8 mouse cellular contexts compared by ENCODE assay signal in genomic region chr4:132732148-132732684, GRCm38 (mm10). TPM values are rescaled to one million over a fixed set of nuclear protein-coding genes. Genes with fewer than 3 reads are reported as not detected.
DNase-seq lines count a peak whose midpoint lies in the region; ATAC-seq and TF ChIP-seq lines count a peak whose summit lies in the region.

TSS of gene Xkr8 (minus strand) at chr4:132732546.

- 1% methylated on average over 33 of the region's 34 CpGs for WGBS in forebrain, embryonic 16.5 days

- peak within 1 kb of the TSS; percentile 67 to 78 for H3K4me3 ChIP-seq in MEL (ENCODE audit: control insufficient read depth in 1 of 2, insufficient read depth in 1 of 2, low read depth in 2 of 2, low read length in 2 of 2)
- peak within 1 kb of the TSS; percentile 65 for H3K4me3 ChIP-seq in forebrain, embryonic 16.5 days (replicated peaks; ENCODE audit: low read length)
- H3K4me3 ChIP-seq in layer of hippocampus, adult 2 months = peak within 1 kb of the TSS; percentile 54

- no peak within 1 kb of the TSS for H3K27ac ChIP-seq in MEL (ENCODE audit: control insufficient read depth, low read depth, low read length)
- H3K27ac ChIP-seq in forebrain, embryonic 16.5 days (ENCODE audit: low read length) = no peak within 1 kb of the TSS
- H3K27ac ChIP-seq in layer of hippocampus, adult 2 months = peak within 1 kb of the TSS; percentile 51; the same call in 1 of the 2 replicates

- no peak for TF ChIP-seq CTCF in MEL (IDR thresholded peaks at IDR 0.05 in 2 of 3, conservative IDR thresholded peaks at IDR 0.05 in 1 of 3; ENCODE audit: control insufficient read depth in 1 of 3, insufficient read depth in 1 of 3, low read depth in 2 of 3, low read length in 3 of 3, poor library complexity in 1 of 3, severe bottlenecking in 1 of 3)
- 0 out of 2 replicates have a peak, but pooled peaks have one; percentile 14 for TF ChIP-seq CTCF in layer of hippocampus, adult 2 months (conservative IDR thresholded peaks at IDR 0.05)

- peak; percentile 88 for DNase-seq in MEL (ENCODE audit: low read depth, low spot score)
- DNase-seq in cerebellum, adult 18-20 months = peak; percentile 88
- peak; percentile 88 to 93 for DNase-seq in heart, postnatal 36 days
- peak; percentile 54 to 65 for DNase-seq in layer of hippocampus, adult 2 months (ENCODE audit: low spot score in 2 of 2)
- peak; percentile 95 for DNase-seq in lung, postnatal 10 days
- DNase-seq in ovary, postnatal 14 days (ENCODE audit: low spot score) = peak; percentile 82
- DNase-seq in thymus, postnatal 25 days = peak; percentile 89

- H3K4me2 ChIP-seq in forebrain, embryonic 16.5 days (ENCODE audit: low read length) = peak within 1 kb of the TSS; percentile 89

- peak; percentile 46 to 66; a peak in 1 of 4 replicates for TF ChIP-seq POLR2A in MEL (IDR thresholded peaks at IDR 0.05; ENCODE audit: control insufficient read depth in 1 of 2, insufficient read depth in 1 of 2, low read depth in 1 of 2, low read length in 2 of 2, poor library complexity in 1 of 2)

- intact Hi-C loops in heart, postnatal 36 days (cut with DNase I) = loop anchor here (2.0 kb wide), 1 partner anchor 35 kb away; no protein-coding TSS in a partner anchor

- peak within 1 kb of the TSS; percentile 59 for H3K9ac ChIP-seq in MEL (ENCODE audit: control insufficient read depth, low read depth, low read length, poor library complexity, severe bottlenecking)
- H3K9ac ChIP-seq in forebrain, embryonic 16.5 days (replicated peaks; ENCODE audit: low read depth, low read length) = peak within 1 kb of the TSS; percentile 65

- no peaks in the 10 kb centered on the region for H3K27me3 ChIP-seq in MEL (ENCODE audit: control insufficient read depth in 1 of 2, insufficient read depth in 2 of 2, low read length in 2 of 2)
- H3K27me3 ChIP-seq in forebrain, embryonic 16.5 days (replicated peaks; ENCODE audit: control insufficient read depth, insufficient read depth, low read length) = no peaks in the 10 kb centered on the region

- H3K36me3 ChIP-seq in MEL (ENCODE audit: control insufficient read depth in 1 of 2, insufficient read depth in 2 of 2, low read length in 2 of 2) = peaks cover 0 to 14% of the 10 kb centered on the region in 2 experiments; a peak in 2 of 4 replicates
- H3K36me3 ChIP-seq in forebrain, embryonic 16.5 days (ENCODE audit: control insufficient read depth, insufficient read depth) = no peaks in the 10 kb centered on the region

- TF ChIP-seq EP300 in MEL (IDR thresholded peaks at IDR 0.05; ENCODE audit: low read depth in 1 of 2, low read length in 2 of 2) = no peak

- peak; percentile 96 for ATAC-seq in forebrain, embryonic 16.5 days

- H3K79me2 ChIP-seq in MEL (ENCODE audit: control insufficient read depth, insufficient read depth, low read length, poor library complexity) = no peaks in the 10 kb centered on the region

- no peak; the same call in 1 of the 2 replicates for TF ChIP-seq RAD21 in MEL (IDR thresholded peaks at IDR 0.05; ENCODE audit: low read depth, low read length)

- no peaks in the 10 kb centered on the region for H3K9me3 ChIP-seq in MEL (replicated peaks; ENCODE audit: insufficient read depth, low read length)
- no peaks in the 10 kb centered on the region for H3K9me3 ChIP-seq in forebrain, embryonic 16.5 days (ENCODE audit: control insufficient read depth, low read length)

- peaks cover 0 to 21% of the 10 kb centered on the region in 2 experiments for H3K4me1 ChIP-seq in MEL (ENCODE audit: control insufficient read depth in 1 of 2, insufficient read depth in 2 of 2, low read length in 2 of 2)
- peaks cover 9% of the 10 kb centered on the region for H3K4me1 ChIP-seq in forebrain, embryonic 16.5 days (replicated peaks; ENCODE audit: control insufficient read depth, insufficient read depth, low read length)

TF ChIP-seq in MEL, 35 proteins besides CTCF, POLR2A, EP300 and RAD21:
- TF ChIP-seq TBP (IDR thresholded peaks at IDR 0.05; ENCODE audit: low read depth, low read length) (no peak), RCOR1 (IDR thresholded peaks at IDR 0.05; ENCODE audit: low read depth, low read length) (no peak), SIN3A (IDR thresholded peaks at IDR 0.05; ENCODE audit: low read length) (peak; percentile 76), KAT2A (conservative IDR thresholded peaks at IDR 0.05; ENCODE audit: low read depth, low read length) (no peak), CHD1 (IDR thresholded peaks at IDR 0.05; ENCODE audit: low read depth, low read length) (no peak), TAL1 (IDR thresholded peaks at IDR 0.05; ENCODE audit: low read length) (no peak), MYB (IDR thresholded peaks at IDR 0.05; ENCODE audit: low read depth, low read length) (no peak), E2F4 (IDR thresholded peaks at IDR 0.05; ENCODE audit: borderline replicate concordance, low read depth, low read length) (no peak), MXI1 (IDR thresholded peaks at IDR 0.05; ENCODE audit: low read depth, low read length) (peak; percentile 81), GABPA (IDR thresholded peaks at IDR 0.05; ENCODE audit: low read depth, low read length) (no peak), NRF1 (IDR thresholded peaks at IDR 0.05; ENCODE audit: insufficient read depth, low read depth, low read length, poor library complexity, severe bottlenecking) (no peak), SMC3 (IDR thresholded peaks at IDR 0.05; ENCODE audit: low read depth, low read length) (no peak), ZMIZ1 (IDR thresholded peaks at IDR 0.05; ENCODE audit: low read depth, low read length) (0 out of 2 replicates have a peak, but pooled peaks have one; percentile 46), TCF12 (IDR thresholded peaks at IDR 0.05; ENCODE audit: low read depth, low read length) (0 out of 2 replicates have a peak, but pooled peaks have one; percentile 20), POLR2AphosphoS5 (IDR thresholded peaks at IDR 0.05; ENCODE audit: borderline replicate concordance, low read depth, low read length) (no peak), USF1 (IDR thresholded peaks at IDR 0.05; ENCODE audit: low read depth, low read length) (no peak), MAX (IDR thresholded peaks at IDR 0.05; ENCODE audit: low read length) (peak; percentile 50), JUND (IDR thresholded peaks at IDR 0.05; ENCODE audit: low read depth, low read length) (no peak), POLR2AphosphoS2 (IDR thresholded peaks at IDR 0.05; ENCODE audit: low read length) (no peak; the same call in 1 of the 2 replicates), GATA1 (IDR thresholded peaks at IDR 0.05; ENCODE audit: low read depth, low read length) (no peak), CHD2 (IDR thresholded peaks at IDR 0.05; ENCODE audit: low read length) (no peak), ETS1 (IDR thresholded peaks at IDR 0.05; ENCODE audit: low read depth, low read length) (no peak), MEF2A (IDR thresholded peaks at IDR 0.05; ENCODE audit: extremely low read depth, insufficient replicate concordance, low read depth, low read length, poor library complexity, severe bottlenecking) (no peak), MYC (IDR thresholded peaks at IDR 0.05; ENCODE audit: low read depth, low read length) (no peak), NELFE (IDR thresholded peaks at IDR 0.05; ENCODE audit: low read depth, low read length) (peak; percentile 64), ZKSCAN1 (IDR thresholded peaks at IDR 0.05; ENCODE audit: low read depth, low read length) (no peak), USF2 (IDR thresholded peaks at IDR 0.05; ENCODE audit: borderline replicate concordance in 1 of 2, insufficient read depth in 1 of 2, low read depth in 1 of 2, low read length in 2 of 2) (no peak), UBTF (IDR thresholded peaks at IDR 0.05; ENCODE audit: borderline replicate concordance, insufficient read depth, low read depth, low read length) (no peak), HCFC1 (IDR thresholded peaks at IDR 0.05; ENCODE audit: low read depth, low read length) (peak; percentile 26; the same call in 1 of the 2 replicates), ZC3H11A (IDR thresholded peaks at IDR 0.05; ENCODE audit: low read depth, low read length) (no peak), ELF1 (IDR thresholded peaks at IDR 0.05; ENCODE audit: low read depth, low read length) (peak; percentile 47; the same call in 1 of the 2 replicates), BHLHE40 (IDR thresholded peaks at IDR 0.05; ENCODE audit: borderline replicate concordance, low read depth, low read length) (no peak), MAFK (IDR thresholded peaks at IDR 0.05; ENCODE audit: borderline replicate concordance, low read depth, low read length) (no peak), ZNF384 (IDR thresholded peaks at IDR 0.05; ENCODE audit: low read depth, low read length) (no peak), MAZ (IDR thresholded peaks at IDR 0.05; ENCODE audit: low read depth, low read length) (peak; percentile 56; the same call in 1 of the 2 replicates)

RNA-seq across cellular contexts. Expression of gene Xkr8, which starts in this region (rescaled TPM):
- total RNA-seq in MEL (2012; rRNA removed) = 2.4 and 2.8 TPM in 2 replicates
- 1 to 10 TPM in 1 of 2 experiments, not detected in 1; 3.9 TPM for polyA plus RNA-seq in MEL (2012; ENCODE audit: insufficient read depth in 1 of 2, insufficient read length in 2 of 2, low read depth in 1 of 2, low replicate concordance in 2 of 2, missing spikeins in 1 of 2)
- polyA plus RNA-seq in forebrain, embryonic 16.5 days (2015; fragmentation: Nextera tagmentation; extraction: Ambion mirVana) = 4.7 TPM in 2 replicates
- total RNA-seq in heart, postnatal 36 days (2021) = 1 to 10 TPM; 1.7 to 1.9 TPM
- total RNA-seq in layer of hippocampus, adult 2 months (2021) = 1 to 10 TPM; 3.1 to 3.6 TPM
